In the genomic region with DNA sequence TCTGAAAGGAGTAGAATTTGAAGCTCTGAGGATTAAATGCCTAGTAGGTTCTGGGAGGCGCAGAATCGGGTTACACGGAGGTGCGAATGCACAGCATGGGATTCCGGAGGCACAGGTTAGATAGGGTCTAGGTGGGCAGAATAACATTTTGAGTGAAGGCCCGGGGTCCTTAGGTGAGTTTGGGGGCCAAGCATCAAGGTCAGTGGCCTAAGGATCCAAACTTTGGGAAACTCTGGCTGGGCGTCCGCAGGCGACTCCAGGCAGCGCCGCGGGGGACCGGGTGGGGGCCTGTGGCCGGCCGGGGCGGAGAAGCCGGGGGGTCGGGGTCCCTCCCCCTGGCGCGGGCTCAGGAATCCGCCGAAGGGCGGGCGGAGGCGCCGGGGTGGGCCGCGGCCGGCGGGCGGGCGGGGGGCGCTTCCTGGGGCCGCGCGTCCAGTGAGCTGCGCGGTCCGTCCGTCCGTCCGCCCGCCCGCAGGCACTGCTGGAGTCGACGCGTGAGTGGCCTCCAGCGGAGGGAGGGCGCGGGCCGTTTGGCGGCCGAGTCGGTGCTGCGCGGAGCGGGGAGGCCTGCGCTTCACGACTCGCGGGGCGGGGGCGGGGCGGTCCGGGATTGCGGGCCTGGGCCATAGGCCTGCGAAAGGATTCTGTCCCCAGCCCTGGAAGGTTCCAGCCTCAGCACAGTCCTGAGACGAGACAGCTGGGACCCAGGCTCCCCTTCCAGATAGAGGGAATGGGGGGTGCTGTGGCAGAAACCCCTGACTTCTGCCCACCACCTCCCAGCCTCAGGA, we compare ENCODE assay signal across 8 mouse cellular contexts. TPM values are rescaled to one million over a fixed set of nuclear protein-coding genes. Genes with fewer than 3 reads are reported as not detected.
A peak's percentile ranks its signal among the peaks of the same experiment; 100 is the strongest.
DNase-seq lines count a peak whose midpoint lies in the region; ATAC-seq and TF ChIP-seq lines count a peak whose summit lies in the region.

No protein-coding gene starts in this region.

- no peak for TF ChIP-seq CTCF in lung, adult 2 months (IDR thresholded peaks at IDR 0.05; ENCODE audit: insufficient read depth, low read length)
- peak; percentile 34 for TF ChIP-seq CTCF in lung, postnatal 0 days (IDR thresholded peaks at IDR 0.05)

- H3K27me3 ChIP-seq in forebrain, embryonic 15.5 days = no peaks in the 10 kb centered on the region
- H3K27me3 ChIP-seq in lung, postnatal 0 days (replicated peaks; ENCODE audit: insufficient read depth, low read length) = no peaks in the 10 kb centered on the region

- H3K4me1 ChIP-seq in lung, adult 2 months (ENCODE audit: control insufficient read depth, insufficient read depth, low read length) = peaks cover 4% of the 10 kb centered on the region; the same call in 1 of the 2 replicates
- peaks cover 26% of the 10 kb centered on the region for H3K4me1 ChIP-seq in forebrain, embryonic 15.5 days
- peaks cover 2% of the 10 kb centered on the region; the same call in 1 of the 2 replicates for H3K4me1 ChIP-seq in lung, postnatal 0 days (ENCODE audit: insufficient read depth, low read depth, low read length)

- no peak for TF ChIP-seq EP300 in lung, postnatal 0 days (IDR thresholded peaks at IDR 0.05)

- H3K36me3 ChIP-seq in forebrain, embryonic 15.5 days = no peaks in the 10 kb centered on the region
- no peaks in the 10 kb centered on the region for H3K36me3 ChIP-seq in lung, postnatal 0 days (ENCODE audit: insufficient read depth, low read length)

- H3K4me3 ChIP-seq in lung, adult 2 months (replicated peaks; ENCODE audit: extremely low read depth, low read depth, low read length) = peak overlapping the region; percentile 63
- H3K4me3 ChIP-seq in forebrain, embryonic 15.5 days = peak overlapping the region; percentile 63
- H3K4me3 ChIP-seq in lung, postnatal 0 days (ENCODE audit: low read depth, low read length) = peak overlapping the region; percentile 57

- peak overlapping the region; percentile 54 for H3K27ac ChIP-seq in forebrain, embryonic 15.5 days (replicated peaks)
- peak overlapping the region; percentile 81 for H3K27ac ChIP-seq in lung, postnatal 0 days (ENCODE audit: low read length)

- DNase-seq in lung, adult 2 months = peak; percentile 47
- DNase-seq in lung, postnatal 36 days = no peak
- DNase-seq in adrenal gland, postnatal 25 days = peak; percentile 73
- DNase-seq in induced T-regulatory cell, adult 2 months (ENCODE audit: low read depth) = peak; percentile 34
- DNase-seq in lung, postnatal 0 days (ENCODE audit: low spot score) = peak; percentile 57
- DNase-seq in testis, postnatal 10 days (ENCODE audit: low spot score) = peak; percentile 76
- DNase-seq in urinary bladder, postnatal 4 days (ENCODE audit: low spot score in 2 of 2) = no peak

- no peak for TF ChIP-seq POLR2A in lung, adult 2 months (IDR thresholded peaks at IDR 0.05; ENCODE audit: borderline replicate concordance, extremely low read depth, low read depth, low read length)

- no peaks in the 10 kb centered on the region for H3K9me3 ChIP-seq in forebrain, embryonic 15.5 days
- no peaks in the 10 kb centered on the region for H3K9me3 ChIP-seq in lung, postnatal 0 days (ENCODE audit: low read length)

- peak overlapping the region; percentile 67 for H3K9ac ChIP-seq in forebrain, embryonic 15.5 days (replicated peaks)
- H3K9ac ChIP-seq in lung, postnatal 0 days (replicated peaks; ENCODE audit: low read depth) = peak overlapping the region; percentile 64

- WGBS in lung, adult 2 months = under 1% methylated on average over 59 of the region's 68 CpGs
- under 1% methylated on average over 67 of the region's 68 CpGs for WGBS in forebrain, embryonic 15.5 days
- WGBS in lung, postnatal 0 days = 2% methylated on average over 31 of the region's 68 CpGs

- peak; percentile 80 for ATAC-seq in forebrain, embryonic 15.5 days (replicated peaks)
- peak; percentile 66 for ATAC-seq in lung, postnatal 0 days

- peak overlapping the region; percentile 94 for H3K4me2 ChIP-seq in forebrain, embryonic 15.5 days (replicated peaks)
- peak overlapping the region; percentile 92 for H3K4me2 ChIP-seq in lung, postnatal 0 days (replicated peaks; ENCODE audit: low read depth, low read length)

RNA-seq across cellular contexts. Expression of gene Efemp2, which starts 0.7 kb away (rescaled TPM):
- polyA plus RNA-seq in lung, adult 2 months (2012; rRNA removed) = 96.9 and 103 TPM in 2 replicates
- 55.5 and 56.3 TPM in 2 replicates for total RNA-seq in adrenal gland, postnatal 25 days (2021)
- 30.1 TPM in 2 replicates for polyA plus RNA-seq in forebrain, embryonic 15.5 days (2015; fragmentation: Nextera tagmentation; extraction: Ambion mirVana)
- 91.8 and 96.1 TPM in 2 replicates for polyA plus RNA-seq in lung, postnatal 0 days (2015; fragmentation: Nextera tagmentation; extraction: Ambion mirVana)

RNA-seq across cellular contexts. Expression of gene Ctsw, which starts 6.2 kb away (rescaled TPM):
- 4.9 and 5.7 TPM in 2 replicates for polyA plus RNA-seq in lung, adult 2 months (2012; rRNA removed)
- total RNA-seq in adrenal gland, postnatal 25 days (2021) = not detected in 2 replicates
- 4.4 and 4.8 TPM in 2 replicates for polyA plus RNA-seq in forebrain, embryonic 15.5 days (2015; fragmentation: Nextera tagmentation; extraction: Ambion mirVana)
- 2.6 and 2.8 TPM in 2 replicates for polyA plus RNA-seq in lung, postnatal 0 days (2015; fragmentation: Nextera tagmentation; extraction: Ambion mirVana)

RNA-seq across cellular contexts. Expression of gene Mus81, which starts 13.7 kb away (rescaled TPM):
- 50.3 and 53.0 TPM in 2 replicates for polyA plus RNA-seq in lung, adult 2 months (2012; rRNA removed)
- 31.1 and 35.0 TPM in 2 replicates for total RNA-seq in adrenal gland, postnatal 25 days (2021)
- 55.3 and 60.7 TPM in 2 replicates for polyA plus RNA-seq in forebrain, embryonic 15.5 days (2015; fragmentation: Nextera tagmentation; extraction: Ambion mirVana)
- 46.7 and 50.2 TPM in 2 replicates for polyA plus RNA-seq in lung, postnatal 0 days (2015; fragmentation: Nextera tagmentation; extraction: Ambion mirVana)

RNA-seq across cellular contexts. Expression of gene Fibp, which starts 14.1 kb away (rescaled TPM):
- polyA plus RNA-seq in lung, adult 2 months (2012; rRNA removed) = 129 and 144 TPM in 2 replicates
- 53.7 and 100 TPM in 2 replicates for total RNA-seq in adrenal gland, postnatal 25 days (2021)
- 160 and 184 TPM in 2 replicates for polyA plus RNA-seq in forebrain, embryonic 15.5 days (2015; fragmentation: Nextera tagmentation; extraction: Ambion mirVana)
- 133 and 135 TPM in 2 replicates for polyA plus RNA-seq in lung, postnatal 0 days (2015; fragmentation: Nextera tagmentation; extraction: Ambion mirVana)

RNA-seq across cellular contexts. Expression of gene Cfl1, which starts 15.8 kb away (rescaled TPM):
- 439 and 568 TPM in 2 replicates for polyA plus RNA-seq in lung, adult 2 months (2012; rRNA removed)
- total RNA-seq in adrenal gland, postnatal 25 days (2021) = 625 and 632 TPM in 2 replicates
- polyA plus RNA-seq in forebrain, embryonic 15.5 days (2015; fragmentation: Nextera tagmentation; extraction: Ambion mirVana) = 3,659 and 3,744 TPM in 2 replicates
- 1,591 and 1,653 TPM in 2 replicates for polyA plus RNA-seq in lung, postnatal 0 days (2015; fragmentation: Nextera tagmentation; extraction: Ambion mirVana)

Comparison
In these comparisons a context has a peak if more than half of its experiments do, and no peak if none do; other contexts are left out.
1. DNase-seq: peak in lung, adult 2 months (single experiment), adrenal gland, postnatal 25 days (single experiment), induced T-regulatory cell, adult 2 months (single experiment), lung, postnatal 0 days (single experiment) and testis, postnatal 10 days (single experiment); none in lung, postnatal 36 days (single experiment) and urinary bladder, postnatal 4 days (0 of 2).
2. Peak in every context shown above with its lines, with median percentiles within 50 percentile points of each other: H3K4me3 ChIP-seq.